Mouse (Mus musculus) midbrain, embryonic 14.5 days (tissue): Measurements from ENCODE around the gene Etv4. TPM values are rescaled to one million over a fixed set of nuclear protein-coding genes. Genes with fewer than 3 reads are reported as not detected.

ENCODE experiments used
- ATAC-seq: fragments of 200-750 bp; cut with Nextera tagmentation; 2 replicates; pipeline ENCODE4 v1.8.0; 2017; ENCODE audit warnings: moderate number of reproducible peaks, moderate library complexity; ENCODE audit not compliant: low FRiP score, low TSS enrichment
- DNase-seq: peaks from one replicate; pipeline ENCODE4 v3.0.0-alpha.2; 2015
- H3K27ac ChIP-seq: fragments of 300-500 bp; sonication (generic); replicated peaks from 2 replicates; pipeline ENCODE4 v1.5.1; 2014; ENCODE audit warnings: mild to moderate bottlenecking, low read depth, low read length, moderate library complexity
- H3K27me3 ChIP-seq: fragments of 300-500 bp; sonication (generic); 2 replicates; pipeline ENCODE4 v1.6.1; 2014; ENCODE audit warnings: low read length, control low read depth, mixed read lengths; ENCODE audit not compliant: control insufficient read depth, insufficient read depth
- H3K36me3 ChIP-seq: fragments of 300-500 bp; sonication (generic); 2 replicates; pipeline ENCODE4 v1.6.1; 2014; ENCODE audit warnings: low read length, control low read depth; ENCODE audit not compliant: control insufficient read depth, insufficient read depth
- H3K4me1 ChIP-seq: fragments of 300-500 bp; sonication (generic); 2 replicates; pipeline ENCODE4 v1.6.1; 2014; ENCODE audit warnings: mild to moderate bottlenecking, antibody characterized with exemption, low read length, control low read depth; ENCODE audit not compliant: control insufficient read depth, insufficient read depth
- H3K4me2 ChIP-seq: fragments of 300-500 bp; sonication (generic); 2 replicates; pipeline ENCODE4 v1.6.1; 2014; ENCODE audit warnings: mild to moderate bottlenecking, low read length, moderate library complexity
- H3K4me3 ChIP-seq: fragments of 300-500 bp; sonication (generic); replicated peaks from 2 replicates; pipeline ENCODE4 v1.5.1; 2014; ENCODE audit warnings: low read depth, low read length
- H3K9ac ChIP-seq: fragments of 300-500 bp; sonication (generic); replicated peaks from 2 replicates; pipeline ENCODE4 v1.6.1; 2014; ENCODE audit warnings: mild to moderate bottlenecking, low read length, moderate library complexity
- H3K9me3 ChIP-seq: fragments of 300-500 bp; sonication (generic); 2 replicates; pipeline ENCODE4 v1.6.1; 2016; ENCODE audit warnings: low read length, control low read depth, mixed read lengths; ENCODE audit not compliant: control insufficient read depth
- WGBS: fragments of 180-500 bp; shearing (Covaris S2); extraction: QIAGEN DNeasy Blood & Tissue Kit; methylation state at CpG from one replicate; pipeline ENCODE4 v1.1.7; 2014; 5-methylcytosine and 5-hydroxymethylcytosine counted together
- polyA plus RNA-seq: library from polyadenylated mRNA; unstranded; fragments of >200 nt; fragmentation: Nextera tagmentation; extraction: Ambion mirVana; gene quantifications from 2 replicates; pipeline ENCODE4 v1.2.1, GENCODE M21; 2014

Etv4 gene
- polyA plus RNA-seq, 1 experiment from 2014 or later = 4.0 TPM

- Histone ChIP-seq H3K36me3 (peaks cover 91% of the 10 kb centered on the region), H3K27ac (no peak overlapping the region), H3K27me3 (no peaks in the 10 kb centered on the region), H3K9ac (no peak overlapping the region), H3K4me3 (no peak overlapping the region), H3K4me1 (no peaks in the 10 kb centered on the region), H3K9me3 (no peaks in the 10 kb centered on the region), H3K4me2 (no peak overlapping the region)
- peak; percentile 86 for DNase-seq
- no peak for ATAC-seq
- 54% methylated on average over 7 of the region's 7 CpGs for WGBS
These were observed 21.4 kb downstream of the Etv4 start for GRCm38 (mm10) chr11:101763723-101764122.

GRCm38 (mm10) chr11:101759530-101759929, 25.6 kb downstream of the Etv4 start:
- Histone ChIP-seq H3K27me3 (no peaks in the 10 kb centered on the region), H3K27ac (no peak overlapping the region), H3K4me1 (no peaks in the 10 kb centered on the region), H3K4me2 (no peak overlapping the region), H3K9me3 (no peaks in the 10 kb centered on the region), H3K4me3 (no peak overlapping the region), H3K36me3 (peaks cover 93% of the 10 kb centered on the region), H3K9ac (no peak overlapping the region)
- DNase-seq = no peak
- no peak for ATAC-seq
- 97% methylated on average over 3 of the region's 3 CpGs for WGBS

- no peaks in the 10 kb centered on the region for H3K4me1 ChIP-seq
- ATAC-seq (no peak), DNase-seq (peak; percentile 41)
- H3K27ac ChIP-seq = no peak overlapping the region
- no peaks in the 10 kb centered on the region for H3K27me3 ChIP-seq
- WGBS = 75% methylated on average over 5 of the region's 5 CpGs
- H3K9ac ChIP-seq = no peak overlapping the region
- no peak overlapping the region for H3K4me2 ChIP-seq
- no peak overlapping the region for H3K4me3 ChIP-seq
- no peaks in the 10 kb centered on the region for H3K9me3 ChIP-seq
- peaks cover 93% of the 10 kb centered on the region for H3K36me3 ChIP-seq
These were observed 26.7 kb downstream of the Etv4 start for GRCm38 (mm10) chr11:101758431-101758830.

GRCm38 (mm10) chr11:101757366-101757765, 27.8 kb downstream of the Etv4 start:
- DNase-seq (no peak), ATAC-seq (no peak)
- Histone ChIP-seq H3K4me1 (no peaks in the 10 kb centered on the region), H3K9ac (no peak overlapping the region), H3K4me3 (no peak overlapping the region), H3K27ac (no peak overlapping the region), H3K9me3 (no peaks in the 10 kb centered on the region), H3K36me3 (peaks cover 95% of the 10 kb centered on the region), H3K4me2 (no peak overlapping the region), H3K27me3 (no peaks in the 10 kb centered on the region)
- 95% methylated on average over 8 of the region's 8 CpGs for WGBS

- H3K4me1 ChIP-seq = no peaks in the 10 kb centered on the region
- WGBS = 96% methylated on average over 8 of the region's 8 CpGs
- no peak overlapping the region for H3K27ac ChIP-seq
- peaks cover 95% of the 10 kb centered on the region for H3K36me3 ChIP-seq
- no peaks in the 10 kb centered on the region for H3K27me3 ChIP-seq
- H3K4me2 ChIP-seq = no peak overlapping the region
- DNase-seq = no peak
- H3K9ac ChIP-seq = no peak overlapping the region
- no peak for ATAC-seq
- H3K4me3 ChIP-seq = no peak overlapping the region
- H3K9me3 ChIP-seq = no peaks in the 10 kb centered on the region
These were observed 28.6 kb downstream of the Etv4 start for GRCm38 (mm10) chr11:101756616-101757015.

- 33% methylated on average over 9 of the region's 9 CpGs for WGBS
- peak overlapping the region; percentile 87 for H3K4me2 ChIP-seq
- DNase-seq (no peak), ATAC-seq (no peak)
- peaks cover 42% of the 10 kb centered on the region for H3K36me3 ChIP-seq
- H3K9ac ChIP-seq = peak overlapping the region; percentile 66
- no peaks in the 10 kb centered on the region for H3K27me3 ChIP-seq
- no peak overlapping the region for H3K27ac ChIP-seq
- peak overlapping the region; percentile 74 for H3K4me3 ChIP-seq
- peaks cover 7% of the 10 kb centered on the region for H3K4me1 ChIP-seq
- H3K9me3 ChIP-seq = no peaks in the 10 kb centered on the region
These were observed 51.6 kb downstream of the Etv4 start for GRCm38 (mm10) chr11:101733596-101733995.

GRCm38 (mm10) chr11:101732518-101733440, 52.4 kb downstream of the Etv4 start, which contains the start of gene Dhx8:
Gene Dhx8, plus strand, starts transcription at chr11:101732919.
- ATAC-seq (peak; percentile 92), DNase-seq (peak; percentile 99)
- Histone ChIP-seq H3K27ac (peak within 1 kb of the TSS; percentile 58), H3K27me3 (no peaks in the 10 kb centered on the region), H3K4me2 (peak within 1 kb of the TSS; percentile 87), H3K36me3 (peaks cover 34% of the 10 kb centered on the region), H3K4me3 (peak within 1 kb of the TSS; percentile 74), H3K4me1 (peaks cover 7% of the 10 kb centered on the region), H3K9me3 (no peaks in the 10 kb centered on the region), H3K9ac (peak within 1 kb of the TSS; percentile 66)
- WGBS = under 1% methylated on average over 51 of the region's 51 CpGs

GRCm38 (mm10) chr11:101729308-101729707, 55.9 kb downstream of the Etv4 start:
- ATAC-seq (no peak), DNase-seq (no peak)
- H3K36me3 ChIP-seq = no peaks in the 10 kb centered on the region
- H3K9me3 ChIP-seq = no peaks in the 10 kb centered on the region
- no peak overlapping the region for H3K27ac ChIP-seq
- WGBS = 74% methylated on average over 3 of the region's 3 CpGs
- H3K4me2 ChIP-seq = no peak overlapping the region
- H3K27me3 ChIP-seq = no peaks in the 10 kb centered on the region
- H3K4me1 ChIP-seq = peaks cover 7% of the 10 kb centered on the region
- no peak overlapping the region for H3K4me3 ChIP-seq
- H3K9ac ChIP-seq = no peak overlapping the region

- ATAC-seq = no peak
- Histone ChIP-seq H3K27me3 (no peaks in the 10 kb centered on the region), H3K9ac (no peak overlapping the region; the same call in 1 of the 2 replicates), H3K9me3 (no peaks in the 10 kb centered on the region), H3K27ac (no peak overlapping the region), H3K4me2 (no peak overlapping the region), H3K36me3 (no peaks in the 10 kb centered on the region), H3K4me1 (no peaks in the 10 kb centered on the region), H3K4me3 (no peak overlapping the region)
- WGBS = 28% methylated on average over 2 of the region's 2 CpGs
- DNase-seq = peak; percentile 2
These were observed 58.4 kb downstream of the Etv4 start for GRCm38 (mm10) chr11:101726765-101727164.
